Mouse (Mus musculus): ENCODE measurements around the gene Sppl2b. TPM values are rescaled to one million over a fixed set of nuclear protein-coding genes. Genes with fewer than 3 reads are reported as not detected.
A peak's percentile ranks its signal among the peaks of the same experiment; 100 is the strongest.

The Sppl2b gene
- polyA plus RNA-seq, 1 experiment from 2014 or later, result 23.7 TPM

- WGBS, result under 1% methylated on average over 72 of the region's 72 CpGs
- H3K9ac ChIP-seq (ENCODE audit: low read length), result peak within 1 kb of the TSS; percentile 88
- H3K9me3 ChIP-seq (ENCODE audit: control insufficient read depth, low read length), result no peaks in the 10 kb centered on the region
- peak within 1 kb of the TSS; percentile 66 to 73 for H3K27ac ChIP-seq (replicated peaks in 1 of 2; ENCODE audit: control insufficient read depth in 1 of 2, insufficient read depth in 1 of 2, low read depth in 2 of 2, low read length in 2 of 2)
- peak within 1 kb of the TSS; percentile 96 for H3K4me2 ChIP-seq (ENCODE audit: low read length)
- peak; percentile 95 for ATAC-seq (ENCODE audit: insufficient number of reproducible peaks, insufficient read depth, low FRiP score, low read depth)
- H3K4me3 ChIP-seq (ENCODE audit: control insufficient read depth in 1 of 2, insufficient read depth in 1 of 2, low read depth in 1 of 2, low read length in 2 of 2), result peak within 1 kb of the TSS; percentile 86 to 95
- peaks cover 59% of the 10 kb centered on the region for H3K36me3 ChIP-seq (ENCODE audit: control insufficient read depth, insufficient read depth, low read length)
- H3K4me1 ChIP-seq (ENCODE audit: control insufficient read depth in 2 of 2, insufficient read depth in 2 of 2, low read length in 2 of 2), result peaks cover 6 to 25% of the 10 kb centered on the region in 2 experiments
- no peaks in the 10 kb centered on the region for H3K27me3 ChIP-seq (ENCODE audit: control insufficient read depth, insufficient read depth, low read length)
Observed at GRCm38 (mm10) chr10:80900318-80901247, 45.5 kb downstream of the Sppl2b start, which contains the start of gene Timm13. Timm13 (minus strand) TSS chr10:80900969.

- peak overlapping the region in 1 of 2 experiments; percentile 49; a peak in 2 of 4 replicates for H3K27ac ChIP-seq (replicated peaks in 1 of 2; ENCODE audit: control insufficient read depth in 1 of 2, insufficient read depth in 1 of 2, low read depth in 2 of 2, low read length in 2 of 2)
- no peaks in the 10 kb centered on the region for H3K27me3 ChIP-seq (ENCODE audit: control insufficient read depth, insufficient read depth, low read length)
- H3K4me2 ChIP-seq (ENCODE audit: low read length), result peak overlapping the region; percentile 41
- 0 out of 4 replicates have a peak overlapping the region, but pooled peaks of 1 of the 2 experiments have one; percentile 3 for H3K4me3 ChIP-seq (ENCODE audit: control insufficient read depth in 1 of 2, insufficient read depth in 1 of 2, low read depth in 1 of 2, low read length in 2 of 2)
- H3K9ac ChIP-seq (ENCODE audit: low read length), result peak overlapping the region; percentile 47
- no peak for ATAC-seq (ENCODE audit: insufficient number of reproducible peaks, insufficient read depth, low FRiP score, low read depth)
- H3K4me1 ChIP-seq (ENCODE audit: control insufficient read depth in 2 of 2, insufficient read depth in 2 of 2, low read length in 2 of 2), result peaks cover 6 to 25% of the 10 kb centered on the region in 2 experiments
- H3K9me3 ChIP-seq (ENCODE audit: control insufficient read depth, low read length), result no peaks in the 10 kb centered on the region
- 89% methylated on average over 19 of the region's 19 CpGs for WGBS
- peaks cover 69% of the 10 kb centered on the region for H3K36me3 ChIP-seq (ENCODE audit: control insufficient read depth, insufficient read depth, low read length)
Observed at GRCm38 (mm10) chr10:80901409-80902272, 46.6 kb downstream of the Sppl2b start.

DNA sequence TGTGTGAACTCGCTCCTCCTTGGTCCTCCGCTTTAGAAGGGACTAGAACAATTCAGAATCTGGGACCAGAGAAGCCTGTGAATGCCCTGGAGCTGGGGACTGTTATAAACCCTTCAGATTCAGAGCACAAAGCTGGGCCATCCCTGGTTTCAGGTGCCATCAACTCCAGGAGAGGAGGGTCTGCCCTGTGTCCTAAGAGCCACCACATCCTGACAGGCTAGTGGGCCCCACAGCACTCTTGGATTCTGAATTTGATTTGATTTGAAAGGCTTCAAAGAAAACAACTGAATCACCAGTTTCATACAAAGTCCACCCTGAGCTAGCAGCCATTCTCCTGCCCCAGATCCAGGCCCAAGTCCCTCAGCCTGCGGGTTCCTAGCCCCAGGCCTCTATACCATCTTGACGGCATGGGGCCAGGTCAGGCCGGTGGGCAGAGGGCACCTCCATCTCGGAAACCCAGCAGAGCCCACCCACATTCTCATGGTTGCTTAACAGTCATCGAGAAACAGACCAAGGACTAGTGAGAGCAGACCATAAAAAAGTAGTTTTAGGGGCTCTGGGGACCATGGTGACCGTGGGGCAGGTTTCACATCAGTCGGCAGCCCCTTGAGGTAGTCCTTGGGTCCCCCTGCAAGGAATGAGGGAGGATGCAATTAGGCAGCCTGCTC lies 47.3 kb downstream of the Sppl2b start:
- Histone ChIP-seq H3K4me3 (ENCODE audit: control insufficient read depth in 1 of 2, insufficient read depth in 1 of 2, low read depth in 1 of 2, low read length in 2 of 2) (no peak overlapping the region), H3K9ac (ENCODE audit: low read length) (no peak overlapping the region), H3K36me3 (ENCODE audit: control insufficient read depth, insufficient read depth, low read length) (peaks cover 73% of the 10 kb centered on the region), H3K4me2 (ENCODE audit: low read length) (no peak overlapping the region), H3K4me1 (ENCODE audit: control insufficient read depth in 2 of 2, insufficient read depth in 2 of 2, low read length in 2 of 2) (peaks cover 6 to 25% of the 10 kb centered on the region in 2 experiments), H3K9me3 (ENCODE audit: control insufficient read depth, low read length) (no peaks in the 10 kb centered on the region), H3K27ac (replicated peaks in 1 of 2; ENCODE audit: control insufficient read depth in 1 of 2, insufficient read depth in 1 of 2, low read depth in 2 of 2, low read length in 2 of 2) (no peak overlapping the region), H3K27me3 (ENCODE audit: control insufficient read depth, insufficient read depth, low read length) (no peaks in the 10 kb centered on the region)
- ATAC-seq (ENCODE audit: insufficient number of reproducible peaks, insufficient read depth, low FRiP score, low read depth), result no peak
- WGBS, result 91% methylated on average over 9 of the region's 9 CpGs

GRCm38 (mm10) chr10:80903282-80903681 lies 48.2 kb downstream of the Sppl2b start:
- Histone ChIP-seq H3K9ac (ENCODE audit: low read length) (no peak overlapping the region), H3K27ac (replicated peaks in 1 of 2; ENCODE audit: control insufficient read depth in 1 of 2, insufficient read depth in 1 of 2, low read depth in 2 of 2, low read length in 2 of 2) (no peak overlapping the region), H3K36me3 (ENCODE audit: control insufficient read depth, insufficient read depth, low read length) (peaks cover 80% of the 10 kb centered on the region), H3K9me3 (ENCODE audit: control insufficient read depth, low read length) (no peaks in the 10 kb centered on the region), H3K4me3 (ENCODE audit: control insufficient read depth in 1 of 2, insufficient read depth in 1 of 2, low read depth in 1 of 2, low read length in 2 of 2) (no peak overlapping the region), H3K27me3 (ENCODE audit: control insufficient read depth, insufficient read depth, low read length) (no peaks in the 10 kb centered on the region), H3K4me1 (ENCODE audit: control insufficient read depth in 2 of 2, insufficient read depth in 2 of 2, low read length in 2 of 2) (peaks cover 6 to 20% of the 10 kb centered on the region in 2 experiments), H3K4me2 (ENCODE audit: low read length) (no peak overlapping the region)
- ATAC-seq (ENCODE audit: insufficient number of reproducible peaks, insufficient read depth, low FRiP score, low read depth), result no peak
- WGBS, result 89% methylated on average over 10 of the region's 10 CpGs

GRCm38 (mm10) chr10:80904004-80904693 lies 49.1 kb downstream of the Sppl2b start:
- Histone ChIP-seq H3K36me3 (ENCODE audit: control insufficient read depth, insufficient read depth, low read length) (peaks cover 80% of the 10 kb centered on the region), H3K4me3 (ENCODE audit: control insufficient read depth in 1 of 2, insufficient read depth in 1 of 2, low read depth in 1 of 2, low read length in 2 of 2) (no peak overlapping the region), H3K4me1 (ENCODE audit: control insufficient read depth in 2 of 2, insufficient read depth in 2 of 2, low read length in 2 of 2) (peaks cover 6 to 16% of the 10 kb centered on the region in 2 experiments), H3K27ac (replicated peaks in 1 of 2; ENCODE audit: control insufficient read depth in 1 of 2, insufficient read depth in 1 of 2, low read depth in 2 of 2, low read length in 2 of 2) (0 out of 4 replicates have a peak overlapping the region, but pooled peaks of 1 of the 2 experiments have one; percentile 19), H3K4me2 (ENCODE audit: low read length) (no peak overlapping the region), H3K9me3 (ENCODE audit: control insufficient read depth, low read length) (no peaks in the 10 kb centered on the region), H3K27me3 (ENCODE audit: control insufficient read depth, insufficient read depth, low read length) (no peaks in the 10 kb centered on the region), H3K9ac (ENCODE audit: low read length) (no peak overlapping the region)
- 70% methylated on average over 28 of the region's 28 CpGs for WGBS
- no peak for ATAC-seq (ENCODE audit: insufficient number of reproducible peaks, insufficient read depth, low FRiP score, low read depth)

- H3K27ac ChIP-seq (replicated peaks in 1 of 2; ENCODE audit: control insufficient read depth in 1 of 2, insufficient read depth in 1 of 2, low read depth in 2 of 2, low read length in 2 of 2), result no peak overlapping the region
- peaks cover 3 to 10% of the 10 kb centered on the region in 2 experiments for H3K4me1 ChIP-seq (ENCODE audit: control insufficient read depth in 2 of 2, insufficient read depth in 2 of 2, low read length in 2 of 2)
- no peak overlapping the region for H3K4me3 ChIP-seq (ENCODE audit: control insufficient read depth in 1 of 2, insufficient read depth in 1 of 2, low read depth in 1 of 2, low read length in 2 of 2)
- no peak overlapping the region for H3K4me2 ChIP-seq (ENCODE audit: low read length)
- H3K9ac ChIP-seq (ENCODE audit: low read length), result no peak overlapping the region; the same call in 1 of the 2 replicates
- peaks cover 80% of the 10 kb centered on the region for H3K36me3 ChIP-seq (ENCODE audit: control insufficient read depth, insufficient read depth, low read length)
- WGBS, result 88% methylated on average over 11 of the region's 11 CpGs
- H3K27me3 ChIP-seq (ENCODE audit: control insufficient read depth, insufficient read depth, low read length), result no peaks in the 10 kb centered on the region
- no peaks in the 10 kb centered on the region for H3K9me3 ChIP-seq (ENCODE audit: control insufficient read depth, low read length)
- no peak for ATAC-seq (ENCODE audit: insufficient number of reproducible peaks, insufficient read depth, low FRiP score, low read depth)
Observed at GRCm38 (mm10) chr10:80904709-80905108, 49.6 kb downstream of the Sppl2b start.
